Comparison of ENCODE assay signal across 21 mouse cellular contexts in genomic region chr9:77376561-77376960, GRCm38 (mm10). TPM values are rescaled to one million over a fixed set of nuclear protein-coding genes. Genes with fewer than 3 reads are reported as not detected.
"Had no signal": no experiment of that assay in that cellular context is flagged by ENCODE, and none has a peak within 500 bp of the region (broad histone marks: within the 10 kb centered on the region; RNA-seq: fewer than 3 reads in every experiment).

No protein-coding gene starts in this region.

- H3K27ac ChIP-seq: gastrocnemius, adult 2 months; heart, adult 2 months; heart, embryonic 13.5 days; heart, embryonic 15.5 days; hindbrain, embryonic 10.5 days; hindbrain, embryonic 12.5 days; hindbrain, embryonic 14.5 days; intestine, embryonic 15.5 days; layer of hippocampus, adult 2 months; left cerebral cortex, adult 2 months; limb, embryonic 10.5 days; limb, embryonic 12.5 days; liver, embryonic 13.5 days had no signal

- ATAC-seq: hindbrain, embryonic 16.5 days; inflammation-experienced regulatory T-cells, adult 6 months; intestine, embryonic 15.5 days; intestine, postnatal 0 days had no signal

- H3K9ac ChIP-seq: heart, embryonic 13.5 days; heart, embryonic 15.5 days; hindbrain, embryonic 12.5 days; hindbrain, embryonic 14.5 days; intestine, embryonic 15.5 days; limb, embryonic 12.5 days; liver, embryonic 13.5 days had no signal

- DNase-seq: liver had no signal

- H3K36me3 ChIP-seq: heart, embryonic 13.5 days; heart, embryonic 15.5 days; hindbrain, embryonic 10.5 days; hindbrain, embryonic 12.5 days; intestine, embryonic 15.5 days; limb, embryonic 10.5 days; limb, embryonic 12.5 days; liver, embryonic 13.5 days had no signal

- H3K9me3 ChIP-seq: heart, embryonic 13.5 days; heart, embryonic 15.5 days; hindbrain, embryonic 10.5 days; hindbrain, embryonic 12.5 days; intestine, embryonic 15.5 days; limb, embryonic 10.5 days; limb, embryonic 12.5 days; liver, embryonic 13.5 days had no signal

- H3K4me1 ChIP-seq: hindbrain, embryonic 12.5 days; intestine, embryonic 15.5 days; limb, embryonic 10.5 days; limb, embryonic 12.5 days; liver, embryonic 13.5 days had no signal

- H3K27me3 ChIP-seq: heart, embryonic 13.5 days; heart, embryonic 15.5 days; hindbrain, embryonic 12.5 days; intestine, embryonic 15.5 days; limb, embryonic 12.5 days; liver, embryonic 13.5 days had no signal

- H3K4me3 ChIP-seq: heart, adult 2 months; heart, embryonic 13.5 days; heart, embryonic 15.5 days; hindbrain, embryonic 10.5 days; hindbrain, embryonic 12.5 days; intestine, embryonic 15.5 days; layer of hippocampus, adult 2 months; left cerebral cortex, adult 2 months; limb, embryonic 10.5 days; limb, embryonic 12.5 days; liver, embryonic 13.5 days had no signal

- H3K4me2 ChIP-seq: heart, embryonic 11.5 days; heart, embryonic 13.5 days; heart, embryonic 15.5 days; hindbrain, embryonic 12.5 days; hindbrain, embryonic 14.5 days; intestine, embryonic 15.5 days; limb, embryonic 12.5 days; liver, embryonic 11.5 days; liver, embryonic 13.5 days had no signal

RNA-seq across cellular contexts. Expression of gene Mlip, which starts 23.8 kb away (rescaled TPM):
- total RNA-seq: granulocyte monocyte progenitor cell, adult 5-6 weeks had no signal
- polyA plus RNA-seq: kidney, embryonic 14.5 days; liver, embryonic 13.5 days had no signal
